Mouse (Mus musculus): ENCODE results near the gene Olfr575.

DNA sequence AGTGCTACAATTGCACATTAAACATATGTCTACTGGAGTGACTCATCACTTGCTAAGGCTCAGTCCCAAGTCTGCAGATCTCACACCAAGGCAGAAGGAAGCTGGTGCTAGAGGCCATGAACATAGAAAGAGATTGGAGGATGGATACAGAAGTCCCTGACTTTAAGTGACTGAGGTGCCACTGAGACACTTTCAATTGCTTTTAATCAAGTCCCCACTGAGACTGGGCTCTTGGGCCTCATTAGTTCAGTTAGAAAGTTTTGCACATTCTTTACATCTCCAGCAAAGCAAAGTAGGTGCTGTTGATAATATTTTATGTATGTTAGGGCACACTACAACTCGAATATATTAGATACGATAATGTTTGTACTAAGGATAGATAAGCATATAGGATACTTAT, 17.3 kb upstream of the Olfr575 start, which contains the start of gene Olfr577:
- TF ChIP-seq GATA1 (IDR thresholded peaks at IDR 0.05; ENCODE audit: low read length) (no peak), TAL1 (IDR thresholded peaks at IDR 0.05; ENCODE audit: low read length) (no peak)
